Mouse (Mus musculus): ENCODE data around the gene 9930111J21Rik2.
A peak's percentile ranks its signal among the peaks of the same experiment; 100 is the strongest.
"Not testable (repeated sequence)": the region's sequence is repeated elsewhere in the genome, so short reads cannot be mapped to it uniquely, and the experiment has no call there.

The 9930111J21Rik2 gene

GRCm38 (mm10) chr11:49051093-49051891 lies at the start of gene 9930111J21Rik2:
TSS of gene 9930111J21Rik2 (minus strand) at chr11:49051242.
- not testable (repeated sequence) for DNase-seq

GRCm38 (mm10) chr11:49100409-49100808 lies 49.4 kb upstream of the 9930111J21Rik2 start:
- no peak for DNase-seq

GRCm38 (mm10) chr11:49095367-49095766 lies 44.3 kb upstream of the 9930111J21Rik2 start:
- no peak for DNase-seq

- no peak for DNase-seq
These were observed 43.0 kb upstream of the 9930111J21Rik2 start for GRCm38 (mm10) chr11:49093861-49094660.

GRCm38 (mm10) chr11:49092786-49093185 lies 41.7 kb upstream of the 9930111J21Rik2 start:
- no peak for DNase-seq

GRCm38 (mm10) chr11:49092053-49092586 lies 41.1 kb upstream of the 9930111J21Rik2 start:
- DNase-seq: no peak

GRCm38 (mm10) chr11:49091171-49091570 lies 40.1 kb upstream of the 9930111J21Rik2 start:
- DNase-seq: no peak

- DNase-seq: no peak
These were observed 39.5 kb upstream of the 9930111J21Rik2 start for GRCm38 (mm10) chr11:49090551-49090950.

GRCm38 (mm10) chr11:49089735-49090507 lies 38.9 kb upstream of the 9930111J21Rik2 start:
- no peak for DNase-seq

- DNase-seq: no peak
These were observed 38.1 kb upstream of the 9930111J21Rik2 start for GRCm38 (mm10) chr11:49088990-49089652.

- DNase-seq: peak; percentile 51 to 71
These were observed 37.0 kb upstream of the 9930111J21Rik2 start for GRCm38 (mm10) chr11:49087830-49088616.

- DNase-seq: no peak
These were observed 35.9 kb upstream of the 9930111J21Rik2 start for GRCm38 (mm10) chr11:49086858-49087361.

- DNase-seq: peak in 1 of 2 experiments; percentile 35
These were observed 33.8 kb upstream of the 9930111J21Rik2 start for GRCm38 (mm10) chr11:49084875-49085274.

- no peak for DNase-seq
These were observed 33.3 kb upstream of the 9930111J21Rik2 start for GRCm38 (mm10) chr11:49084385-49084784.

GRCm38 (mm10) chr11:49083808-49084207 lies 32.8 kb upstream of the 9930111J21Rik2 start:
- no peak for DNase-seq

GRCm38 (mm10) chr11:49083146-49083545 lies 32.1 kb upstream of the 9930111J21Rik2 start:
- DNase-seq: no peak

- no peak for DNase-seq
These were observed 30.8 kb upstream of the 9930111J21Rik2 start for GRCm38 (mm10) chr11:49081886-49082285.

GRCm38 (mm10) chr11:49081356-49081755 lies 30.3 kb upstream of the 9930111J21Rik2 start:
- no peak for DNase-seq

GRCm38 (mm10) chr11:49080636-49081035 lies 29.6 kb upstream of the 9930111J21Rik2 start:
- DNase-seq: no peak

GRCm38 (mm10) chr11:49078719-49079118 lies 27.7 kb upstream of the 9930111J21Rik2 start:
- no peak for DNase-seq

- no peak for DNase-seq
These were observed 26.0 kb upstream of the 9930111J21Rik2 start for GRCm38 (mm10) chr11:49077012-49077411.
